Mouse (Mus musculus) G1E-ER4 (cell line): ENCODE measurements around the gene Coq3. TPM values are rescaled to one million over a fixed set of nuclear protein-coding genes. Genes with fewer than 3 reads are reported as not detected.

ENCODE experiments used
- GATA1 ChIP-seq: IDR thresholded peaks from one replicate; pipeline ENCODE4 v1.8.0; 2012; ENCODE audit warnings: low read length, inconsistent platforms
- polyA plus RNA-seq: library from polyadenylated mRNA; stranded (reverse); fragments of >175 nt; gene quantifications from 2 replicates; pipeline ENCODE4 v1.2.3, GENCODE M21; 2012

Coq3 gene
- polyA plus RNA-seq, 1 experiment: 5.8 TPM

GRCm38 (mm10) chr4:21951444-21951843, 72.0 kb downstream of the Coq3 start:
- TF ChIP-seq GATA1: no peak

- TF ChIP-seq GATA1: no peak
Measured at GRCm38 (mm10) chr4:21952255-21952654, 72.8 kb downstream of the Coq3 start.

GRCm38 (mm10) chr4:21957570-21958321, 78.3 kb downstream of the Coq3 start:
- no peak for TF ChIP-seq GATA1

Other genes with a start within 250 kb of the Coq3 start
- not detected in 2 replicates for gene Prdm13, start 193.7 kb upstream of the Coq3 start, polyA plus RNA-seq
- gene Ccnc, start 152.0 kb upstream of the Coq3 start, polyA plus RNA-seq: 0.51 and 1.9 TPM in 2 replicates
- 3.6 and 3.9 TPM in 2 replicates for gene Usp45, start 112.5 kb upstream of the Coq3 start, polyA plus RNA-seq
- 4.6 and 6.1 TPM in 2 replicates for gene Tstd3, start 112.5 kb upstream of the Coq3 start, polyA plus RNA-seq
- 25.7 and 53.8 TPM in 2 replicates for gene Pnisr, start 32.1 kb upstream of the Coq3 start, polyA plus RNA-seq
- not detected in 2 replicates for gene Faxc, start 51.7 kb downstream of the Coq3 start, polyA plus RNA-seq